Mouse (Mus musculus): Measurements from ENCODE around the gene Ccser1. TPM values are rescaled to one million over a fixed set of nuclear protein-coding genes. Genes with fewer than 3 reads are reported as not detected.
"Not testable (repeated sequence)": the region's sequence is repeated elsewhere in the genome, so short reads cannot be mapped to it uniquely, and the experiment has no call there.

Ccser1 gene
- polyA plus RNA-seq, 1 experiment, result 0.70 TPM

GRCm38 (mm10) chr6:61247842-61248472 lies 67.8 kb downstream of the Ccser1 start:
- Histone ChIP-seq H3K27ac (ENCODE audit: insufficient read depth, low read depth, low read length) (no peak overlapping the region), H3K4me1 (ENCODE audit: control insufficient read depth, insufficient read depth, low read length) (no peaks in the 10 kb centered on the region), H3K4me3 (ENCODE audit: insufficient read depth, low read length) (no peak overlapping the region)
- no peak for TF ChIP-seq POLR2A (IDR thresholded peaks at IDR 0.05; ENCODE audit: borderline replicate concordance, low read depth, low read length)
- TF ChIP-seq CTCF (IDR thresholded peaks at IDR 0.05; ENCODE audit: low read depth, low read length), result no peak

DNA sequence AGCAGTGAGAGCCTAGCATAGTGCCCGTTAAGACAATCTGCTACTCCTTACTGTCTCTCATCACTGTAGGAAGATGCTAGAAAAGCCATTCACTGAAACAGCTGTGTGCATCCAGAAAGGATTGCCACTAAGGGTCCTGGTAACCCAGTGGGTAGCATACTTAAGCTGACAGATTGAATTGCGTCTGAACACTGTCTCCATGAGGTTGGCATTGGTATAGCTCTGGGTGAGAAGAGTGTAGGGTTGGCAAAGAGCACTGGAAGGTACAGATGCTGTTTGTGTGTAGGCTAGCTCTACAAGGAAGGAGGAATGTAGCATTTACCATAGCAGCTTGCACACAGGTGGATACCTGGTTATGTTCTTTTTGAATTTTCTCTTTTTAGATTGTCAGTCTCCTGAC lies 68.6 kb downstream of the Ccser1 start:
- H3K27ac ChIP-seq (ENCODE audit: insufficient read depth, low read depth, low read length), result no peak overlapping the region
- no peak overlapping the region for H3K4me3 ChIP-seq (ENCODE audit: insufficient read depth, low read length)
- H3K4me1 ChIP-seq (ENCODE audit: control insufficient read depth, insufficient read depth, low read length), result no peaks in the 10 kb centered on the region
- no peak for TF ChIP-seq POLR2A (IDR thresholded peaks at IDR 0.05; ENCODE audit: borderline replicate concordance, low read depth, low read length)
- no peak for TF ChIP-seq CTCF (IDR thresholded peaks at IDR 0.05; ENCODE audit: low read depth, low read length)

- TF ChIP-seq POLR2A (IDR thresholded peaks at IDR 0.05; ENCODE audit: borderline replicate concordance, low read depth, low read length), result no peak
Observed at GRCm38 (mm10) chr6:61251232-61251631, 71.1 kb downstream of the Ccser1 start.

DNA sequence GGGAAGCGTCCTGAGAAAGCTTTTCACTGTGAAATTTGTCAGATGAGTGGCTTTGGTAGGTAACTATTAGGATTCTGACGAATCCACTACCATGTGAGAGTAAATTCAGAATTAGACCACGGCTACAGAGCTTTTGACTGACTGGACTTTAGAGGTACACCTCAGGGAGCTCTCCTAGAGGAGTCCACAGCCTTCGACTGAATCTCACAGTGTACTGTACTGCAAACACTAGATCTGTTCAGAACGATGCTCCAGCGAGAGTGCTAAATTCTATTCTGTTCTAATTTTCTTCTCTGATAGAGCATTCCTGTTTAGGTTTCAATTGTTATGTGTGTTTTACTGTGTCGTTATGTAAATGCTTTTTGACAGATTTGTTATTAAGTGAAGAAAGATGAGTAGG lies 72.8 kb downstream of the Ccser1 start:
- TF ChIP-seq CTCF (IDR thresholded peaks at IDR 0.05; ENCODE audit: low read depth, low read length), result no peak
- TF ChIP-seq POLR2A (IDR thresholded peaks at IDR 0.05; ENCODE audit: borderline replicate concordance, low read depth, low read length), result no peak
- no peaks in the 10 kb centered on the region for H3K4me1 ChIP-seq (ENCODE audit: control insufficient read depth, insufficient read depth, low read length)
- no peak overlapping the region for H3K4me3 ChIP-seq (ENCODE audit: insufficient read depth, low read length)
- no peak overlapping the region for H3K27ac ChIP-seq (ENCODE audit: insufficient read depth, low read depth, low read length)

More at GRCm38 (mm10) chr6:61251232-61251631, 71.1 kb downstream of the Ccser1 start:
- Histone ChIP-seq H3K27ac (ENCODE audit: insufficient read depth, low read depth, low read length) (no peak overlapping the region), H3K4me1 (ENCODE audit: control insufficient read depth, insufficient read depth, low read length) (no peaks in the 10 kb centered on the region), H3K4me3 (ENCODE audit: insufficient read depth, low read length) (no peak overlapping the region)

- not testable (repeated sequence) for H3K4me1 ChIP-seq (ENCODE audit: control insufficient read depth, insufficient read depth, low read length); H3K27ac ChIP-seq (ENCODE audit: insufficient read depth, low read depth, low read length); H3K4me3 ChIP-seq (ENCODE audit: insufficient read depth, low read length)
Observed at GRCm38 (mm10) chr6:61255874-61256273, 75.8 kb downstream of the Ccser1 start.

- no peak overlapping the region for H3K4me3 ChIP-seq (ENCODE audit: insufficient read depth, low read length)
- H3K27ac ChIP-seq (ENCODE audit: insufficient read depth, low read depth, low read length), result no peak overlapping the region
- TF ChIP-seq POLR2A (IDR thresholded peaks at IDR 0.05; ENCODE audit: borderline replicate concordance, low read depth, low read length) (no peak), CTCF (IDR thresholded peaks at IDR 0.05; ENCODE audit: low read depth, low read length) (no peak)
- H3K4me1 ChIP-seq (ENCODE audit: control insufficient read depth, insufficient read depth, low read length), result no peaks in the 10 kb centered on the region
Observed at GRCm38 (mm10) chr6:61258847-61259634, 78.9 kb downstream of the Ccser1 start.

- no peak for TF ChIP-seq CTCF (IDR thresholded peaks at IDR 0.05; ENCODE audit: low read depth, low read length)
- no peak for TF ChIP-seq POLR2A (IDR thresholded peaks at IDR 0.05; ENCODE audit: borderline replicate concordance, low read depth, low read length)
- H3K27ac ChIP-seq (ENCODE audit: insufficient read depth, low read depth, low read length), result no peak overlapping the region
- no peaks in the 10 kb centered on the region for H3K4me1 ChIP-seq (ENCODE audit: control insufficient read depth, insufficient read depth, low read length)
- H3K4me3 ChIP-seq (ENCODE audit: insufficient read depth, low read length), result no peak overlapping the region
Observed at GRCm38 (mm10) chr6:61261381-61261780, 81.3 kb downstream of the Ccser1 start.

GRCm38 (mm10) chr6:61262448-61262847 lies 82.3 kb downstream of the Ccser1 start:
- Histone ChIP-seq H3K4me1 (ENCODE audit: control insufficient read depth, insufficient read depth, low read length) (no peaks in the 10 kb centered on the region), H3K27ac (ENCODE audit: insufficient read depth, low read depth, low read length) (no peak overlapping the region), H3K4me3 (ENCODE audit: insufficient read depth, low read length) (no peak overlapping the region)
- TF ChIP-seq POLR2A (IDR thresholded peaks at IDR 0.05; ENCODE audit: borderline replicate concordance, low read depth, low read length) (no peak), CTCF (IDR thresholded peaks at IDR 0.05; ENCODE audit: low read depth, low read length) (no peak)

DNA sequence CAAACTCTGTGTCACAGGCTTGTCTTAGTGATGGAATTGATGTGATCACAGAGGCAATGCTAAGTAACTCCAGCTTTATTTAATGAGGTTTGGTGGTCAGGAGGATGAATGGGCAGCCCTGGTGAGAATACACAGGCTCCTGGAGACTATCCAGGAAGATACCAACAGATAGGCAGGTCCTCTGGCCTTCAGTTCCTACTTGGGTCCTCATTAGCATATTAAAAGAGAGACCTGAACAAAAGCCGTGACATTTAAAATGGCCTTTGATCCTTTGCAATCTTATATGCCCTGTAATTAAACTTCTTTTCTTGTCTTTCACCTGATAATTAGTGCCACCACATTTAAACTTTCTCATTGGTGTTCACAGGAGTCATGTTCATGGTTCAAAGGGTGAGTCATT lies 83.2 kb downstream of the Ccser1 start:
- Histone ChIP-seq H3K27ac (ENCODE audit: insufficient read depth, low read depth, low read length) (no peak overlapping the region), H3K4me1 (ENCODE audit: control insufficient read depth, insufficient read depth, low read length) (no peaks in the 10 kb centered on the region), H3K4me3 (ENCODE audit: insufficient read depth, low read length) (no peak overlapping the region)
- no peak for TF ChIP-seq POLR2A (IDR thresholded peaks at IDR 0.05; ENCODE audit: borderline replicate concordance, low read depth, low read length)

DNA sequence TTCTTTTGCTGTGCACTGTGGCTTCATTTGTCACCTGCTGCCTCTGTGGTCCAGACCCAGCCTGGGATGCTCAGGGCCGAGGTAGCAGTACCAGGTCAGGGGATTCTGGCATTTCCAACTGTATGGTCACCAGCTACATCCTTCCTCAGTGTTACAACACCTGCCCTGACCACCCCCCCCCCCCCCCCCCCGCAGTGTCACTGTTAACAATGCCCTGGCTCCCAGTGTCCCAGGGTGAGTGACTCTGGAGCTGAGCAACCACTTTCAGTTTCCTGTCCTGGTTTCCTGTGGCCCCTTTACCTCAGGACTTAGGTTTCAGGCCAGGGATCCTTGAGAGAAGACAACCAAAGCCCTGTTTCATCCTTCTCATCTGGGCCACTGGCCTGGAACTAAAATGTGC lies 90.9 kb downstream of the Ccser1 start:
- TF ChIP-seq CTCF (IDR thresholded peaks at IDR 0.05; ENCODE audit: low read depth, low read length) (no peak), POLR2A (IDR thresholded peaks at IDR 0.05; ENCODE audit: borderline replicate concordance, low read depth, low read length) (no peak)
- Histone ChIP-seq H3K27ac (ENCODE audit: insufficient read depth, low read depth, low read length) (no peak overlapping the region), H3K4me1 (ENCODE audit: control insufficient read depth, insufficient read depth, low read length) (no peaks in the 10 kb centered on the region), H3K4me3 (ENCODE audit: insufficient read depth, low read length) (no peak overlapping the region)

Data from bone marrow macrophage, adult 2 months (primary cell).